Mouse (Mus musculus) kidney, postnatal 0 days (tissue): ENCODE data around the gene Adprm. TPM values are rescaled to one million over a fixed set of nuclear protein-coding genes. Genes with fewer than 3 reads are reported as not detected.
"Not testable (repeated sequence)": the region's sequence is repeated elsewhere in the genome, so short reads cannot be mapped to it uniquely, and the experiment has no call there.

Experiments used
- ATAC-seq: fragments of 200-750 bp; cut with Nextera tagmentation; replicated peaks from 2 replicates; pipeline ENCODE4 v1.8.0; 2017; ENCODE audit warnings: low read depth, moderate number of reproducible peaks, moderate TSS enrichment, moderate library complexity; ENCODE audit not compliant: low FRiP score
- DNase-seq: peaks from one replicate; pipeline ENCODE4 v3.0.0-alpha.2; 2016; ENCODE audit warnings: low spot score
- H3K27ac ChIP-seq: fragments of 300-500 bp; sonication (generic); 2 replicates; pipeline ENCODE4 v1.5.1; 2014; ENCODE audit warnings: mild to moderate bottlenecking
- H3K27me3 ChIP-seq: fragments of 300-500 bp; sonication (generic); 2 replicates; pipeline ENCODE4 v1.6.1; 2014; ENCODE audit warnings: low read length, mixed read lengths; ENCODE audit not compliant: insufficient read depth
- H3K36me3 ChIP-seq: fragments of 300-500 bp; sonication (generic); 2 replicates; pipeline ENCODE4 v1.6.1; 2014; ENCODE audit warnings: low read length, mixed read lengths; ENCODE audit not compliant: insufficient read depth
- H3K4me1 ChIP-seq: fragments of 300-500 bp; sonication (generic); replicated peaks from 2 replicates; pipeline ENCODE4 v1.6.1; 2014; ENCODE audit warnings: antibody characterized with exemption, low read length, mixed read lengths; ENCODE audit not compliant: insufficient read depth
- H3K4me2 ChIP-seq: fragments of 300-500 bp; sonication (generic); 2 replicates; pipeline ENCODE4 v1.6.1; 2014; ENCODE audit warnings: mild to moderate bottlenecking, low read length, moderate library complexity, mixed read lengths
- H3K4me3 ChIP-seq: fragments of 300-500 bp; sonication (generic); replicated peaks from 2 replicates; pipeline ENCODE4 v1.5.1; 2014; ENCODE audit warnings: low read depth, low read length
- H3K9ac ChIP-seq: fragments of 300-500 bp; sonication (generic); 2 replicates; pipeline ENCODE4 v1.6.1; 2014; ENCODE audit warnings: low read depth, low read length
- H3K9me3 ChIP-seq: fragments of 300-500 bp; sonication (generic); replicated peaks from 2 replicates; pipeline ENCODE4 v1.6.1; 2016; ENCODE audit warnings: low read length, inconsistent platforms, mixed read lengths
- CTCF ChIP-seq: IDR thresholded peaks from 2 replicates; pipeline ENCODE4 v1.5.1; 2016; ENCODE audit warnings: antibody characterized with exemption, low read depth, mild to moderate bottlenecking, moderate library complexity
- WGBS: fragments of 180-500 bp; shearing (Covaris S2); extraction: QIAGEN DNeasy Blood & Tissue Kit; methylation state at CpG from one replicate; pipeline ENCODE4 v1.1.7; 2014; 5-methylcytosine and 5-hydroxymethylcytosine counted together
- polyA plus RNA-seq: library from polyadenylated mRNA; unstranded; fragments of >200 nt; fragmentation: Nextera tagmentation; extraction: Ambion mirVana; gene quantifications from 2 replicates; pipeline ENCODE4 v1.2.1, GENCODE M21; 2015

Adprm gene
- polyA plus RNA-seq, 1 experiment from 2014 or later = 29.5 TPM

DNA sequence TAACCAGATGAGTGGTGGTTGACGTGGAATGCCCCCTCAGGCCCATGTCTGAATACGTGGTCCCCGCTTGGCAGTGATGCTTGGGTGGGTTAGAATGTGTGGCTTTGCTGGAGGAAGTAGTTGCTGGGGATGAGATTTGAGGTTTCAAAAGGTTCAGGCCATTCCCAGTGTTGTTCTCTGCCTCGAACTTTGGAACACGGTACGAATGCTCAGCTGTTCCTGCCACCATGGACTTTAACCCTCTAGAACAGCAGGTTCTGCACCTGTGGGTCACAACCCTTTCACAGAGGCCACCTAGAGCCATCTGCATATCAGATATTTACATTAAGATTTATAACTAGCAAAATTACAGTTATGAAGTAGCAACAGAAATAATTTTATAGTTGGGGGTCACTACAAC lies 16.2 kb downstream of the Adprm start:
- Histone ChIP-seq H3K9me3 (no peaks in the 10 kb centered on the region), H3K27me3 (no peaks in the 10 kb centered on the region), H3K9ac (no peak overlapping the region), H3K4me3 (no peak overlapping the region), H3K27ac (no peak overlapping the region), H3K4me2 (no peak overlapping the region), H3K36me3 (peaks cover 19% of the 10 kb centered on the region; the same call in 1 of the 2 replicates), H3K4me1 (no peaks in the 10 kb centered on the region)
- no peak for ATAC-seq
- DNase-seq = no peak
- WGBS = 85% methylated on average over 6 of the region's 6 CpGs
- no peak for TF ChIP-seq CTCF

DNA sequence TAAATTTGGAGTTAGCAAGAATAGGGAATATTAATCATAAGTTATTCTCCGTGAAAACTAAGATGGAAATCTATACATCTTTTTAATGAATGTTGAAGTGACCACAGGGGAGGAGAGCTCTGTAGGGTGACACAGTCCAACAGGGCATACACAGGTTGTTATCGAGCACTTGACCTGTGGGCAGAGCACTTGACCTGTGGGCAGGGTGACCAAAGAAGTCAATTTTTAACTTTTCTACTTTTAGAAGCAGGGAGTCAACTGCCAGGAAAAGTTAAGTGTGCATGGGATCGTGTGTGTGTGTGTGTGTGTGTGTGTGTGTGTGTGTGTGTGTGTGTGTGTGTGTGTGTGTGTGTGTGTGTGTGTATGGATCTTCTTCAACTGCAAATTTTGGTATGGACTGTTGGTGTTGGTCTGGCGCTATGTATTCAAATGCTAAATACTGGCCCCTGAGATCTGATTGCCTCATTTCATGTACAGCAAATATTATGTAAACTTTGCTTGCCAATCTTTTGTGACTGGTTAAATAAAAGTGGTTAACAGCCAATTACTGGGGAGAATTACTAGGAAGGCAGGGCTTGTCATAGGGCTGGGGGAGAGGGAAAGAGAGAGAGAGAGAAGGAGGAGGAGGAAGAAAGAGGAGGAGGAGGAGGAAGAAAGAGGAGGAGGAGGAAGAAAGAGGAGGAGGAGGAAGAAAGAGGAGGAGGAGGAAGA lies 17.5 kb downstream of the Adprm start:
- H3K36me3 ChIP-seq = peaks cover 6% of the 10 kb centered on the region; the same call in 1 of the 2 replicates
- no peak for TF ChIP-seq CTCF
- no peak overlapping the region for H3K27ac ChIP-seq
- WGBS = 70% methylated on average over 4 of the region's 4 CpGs
- H3K4me3 ChIP-seq = no peak overlapping the region
- ATAC-seq (no peak), DNase-seq (no peak)
- H3K4me1 ChIP-seq = no peaks in the 10 kb centered on the region
- no peak overlapping the region for H3K9ac ChIP-seq
- no peaks in the 10 kb centered on the region for H3K9me3 ChIP-seq
- H3K4me2 ChIP-seq = no peak overlapping the region
- H3K27me3 ChIP-seq = no peaks in the 10 kb centered on the region

DNA sequence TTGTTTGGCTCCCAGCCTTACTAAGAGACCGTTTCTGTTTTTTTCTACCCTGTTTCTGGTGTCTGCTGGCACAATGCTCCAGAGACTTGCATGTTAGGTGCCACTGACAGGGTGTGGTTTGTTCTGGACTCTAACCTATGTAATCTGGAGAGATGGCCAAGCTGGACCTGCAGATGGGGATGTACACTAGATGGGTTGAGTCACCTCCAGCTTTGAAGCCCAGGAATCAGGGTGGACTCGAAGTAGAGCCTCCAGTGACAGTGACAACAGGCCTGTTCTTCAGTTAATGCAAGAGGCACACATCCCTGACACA lies 20.8 kb downstream of the Adprm start:
- Histone ChIP-seq H3K4me3 (no peak overlapping the region), H3K4me1 (no peaks in the 10 kb centered on the region), H3K9me3 (no peaks in the 10 kb centered on the region), H3K27me3 (no peaks in the 10 kb centered on the region), H3K4me2 (no peak overlapping the region), H3K9ac (no peak overlapping the region), H3K36me3 (no peaks in the 10 kb centered on the region), H3K27ac (no peak overlapping the region)
- DNase-seq (no peak), ATAC-seq (no peak)
- no peak for TF ChIP-seq CTCF
- 62% methylated on average over 2 of the region's 2 CpGs for WGBS

DNA sequence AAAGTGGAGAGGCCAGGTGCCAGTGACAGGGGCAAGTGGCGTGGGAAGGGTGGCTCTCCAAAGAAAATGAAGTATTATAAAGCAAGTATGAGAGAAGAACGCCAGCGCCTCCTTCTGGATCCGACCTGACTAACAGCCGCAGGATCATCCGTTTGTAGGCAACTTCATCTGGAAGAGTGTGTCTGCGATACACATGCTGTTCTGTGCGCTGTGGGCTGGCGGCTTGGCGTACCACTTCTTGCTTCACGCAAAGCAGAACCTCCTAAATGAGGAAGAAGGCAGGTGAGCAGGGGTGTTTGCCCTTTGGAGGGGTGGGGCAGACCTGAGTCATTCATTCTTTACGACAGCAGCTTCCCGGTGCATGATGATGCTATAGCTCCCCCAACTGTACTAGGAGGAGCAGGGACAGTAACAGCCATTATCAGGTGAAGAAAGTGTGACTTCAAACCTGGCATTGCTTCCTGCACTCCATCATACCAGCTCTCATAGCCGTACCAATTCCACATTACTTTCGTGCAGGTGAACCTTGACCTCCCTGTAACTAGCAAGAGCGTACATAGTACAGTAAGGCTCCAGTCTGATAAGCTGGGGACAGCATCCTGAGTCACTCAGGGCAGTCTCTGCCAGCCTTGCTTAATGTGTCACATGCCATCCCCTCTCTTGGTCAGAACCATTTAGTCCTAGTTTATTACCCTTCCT lies 21.3 kb downstream of the Adprm start:
- H3K27me3 ChIP-seq = no peaks in the 10 kb centered on the region
- no peak overlapping the region for H3K4me3 ChIP-seq
- H3K9ac ChIP-seq = no peak overlapping the region
- TF ChIP-seq CTCF = peak; percentile 4; the same call in 1 of the 2 replicates
- no peaks in the 10 kb centered on the region for H3K36me3 ChIP-seq
- no peaks in the 10 kb centered on the region for H3K4me1 ChIP-seq
- H3K4me2 ChIP-seq = no peak overlapping the region
- WGBS = 57% methylated on average over 16 of the region's 16 CpGs
- DNase-seq (no peak), ATAC-seq (0 out of 2 replicates have a peak, but pooled peaks have one; percentile 40)
- no peaks in the 10 kb centered on the region for H3K9me3 ChIP-seq
- no peak overlapping the region for H3K27ac ChIP-seq

DNA sequence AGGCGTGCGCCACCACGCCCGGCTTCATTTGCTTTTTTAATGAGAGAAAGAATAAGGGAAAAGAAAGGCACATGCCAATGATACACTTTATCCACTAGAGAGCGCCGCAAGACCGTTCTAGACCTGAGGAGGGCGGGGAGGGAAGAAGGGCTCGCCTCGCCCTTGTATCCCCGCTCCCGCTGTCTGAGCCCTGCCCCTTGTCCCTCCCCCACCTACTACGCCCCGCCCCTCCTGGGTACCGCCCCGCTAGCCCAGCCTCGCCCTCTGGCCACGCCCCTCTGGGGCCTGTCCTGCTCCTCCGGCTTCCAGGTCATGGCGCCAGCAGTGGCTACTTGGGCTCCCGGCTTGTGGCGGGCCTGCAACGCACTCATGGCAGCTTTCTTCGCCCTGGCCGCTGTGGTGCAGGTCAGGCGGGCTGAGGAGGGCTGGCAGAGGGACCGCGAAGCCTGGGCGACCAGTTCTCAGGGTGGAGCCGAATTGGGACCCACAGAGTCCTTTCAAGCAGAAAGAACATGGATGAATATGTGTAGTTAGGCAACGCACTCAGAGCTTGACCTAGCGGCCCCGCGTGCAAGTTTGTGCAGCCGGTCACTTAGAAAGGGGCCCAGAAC lies 27.4 kb downstream of the Adprm start, which contains the start of gene Tmem220:
Gene Tmem220 (plus strand): TSS at position 288 of the 611 bp plus-strand sequence.
- peak within 1 kb of the TSS; percentile 67 for H3K9ac ChIP-seq
- H3K4me3 ChIP-seq = peak within 1 kb of the TSS; percentile 51
- peak within 1 kb of the TSS; percentile 31; the same call in 1 of the 2 replicates for H3K27ac ChIP-seq
- 0 out of 2 replicates have a peak, but pooled peaks cover 3% of the 10 kb centered on the region for H3K4me1 ChIP-seq
- peak; percentile 80 for TF ChIP-seq CTCF
- 1% methylated on average over 35 of the region's 35 CpGs for WGBS
- H3K27me3 ChIP-seq = no peaks in the 10 kb centered on the region
- DNase-seq (peak; percentile 99), ATAC-seq (peak; percentile 99)
- no peaks in the 10 kb centered on the region for H3K9me3 ChIP-seq
- no peaks in the 10 kb centered on the region for H3K36me3 ChIP-seq
- peak within 1 kb of the TSS; percentile 77 for H3K4me2 ChIP-seq

DNA sequence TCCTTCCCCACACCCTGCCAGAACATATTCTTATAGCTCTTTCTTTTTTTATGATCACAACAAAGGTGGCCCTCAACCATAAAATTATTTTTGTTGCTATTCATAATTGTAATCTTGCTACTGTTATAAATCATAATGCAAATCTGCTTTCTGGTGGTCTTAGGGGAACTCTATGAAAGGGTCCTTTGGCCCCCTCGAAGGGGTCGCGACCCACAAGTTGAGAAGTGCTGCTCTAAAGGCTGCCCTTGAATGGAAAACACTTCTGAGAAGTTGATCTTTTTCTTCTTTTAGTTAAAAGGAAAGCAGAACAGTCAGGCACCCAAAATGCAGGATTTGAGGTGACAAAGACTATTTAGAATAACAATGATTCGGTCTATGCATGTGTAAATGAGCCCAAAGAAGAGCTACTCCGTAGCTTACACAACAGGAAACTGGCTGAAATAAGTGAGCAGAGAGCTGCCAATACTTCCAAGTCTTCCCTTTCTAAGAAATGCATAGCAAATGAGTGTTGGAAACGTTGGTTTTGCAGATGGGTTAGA lies 28.5 kb downstream of the Adprm start:
- ATAC-seq (no peak), DNase-seq (no peak)
- H3K4me2 ChIP-seq = peak overlapping the region; percentile 45; the same call in 1 of the 2 replicates
- H3K36me3 ChIP-seq = no peaks in the 10 kb centered on the region
- no peak overlapping the region for H3K4me3 ChIP-seq
- no peaks in the 10 kb centered on the region for H3K27me3 ChIP-seq
- 0 out of 2 replicates have a peak, but pooled peaks cover 3% of the 10 kb centered on the region for H3K4me1 ChIP-seq
- WGBS = 44% methylated on average over 6 of the region's 6 CpGs
- no peak for TF ChIP-seq CTCF
- no peaks in the 10 kb centered on the region for H3K9me3 ChIP-seq
- H3K9ac ChIP-seq = no peak overlapping the region
- H3K27ac ChIP-seq = no peak overlapping the region

DNA sequence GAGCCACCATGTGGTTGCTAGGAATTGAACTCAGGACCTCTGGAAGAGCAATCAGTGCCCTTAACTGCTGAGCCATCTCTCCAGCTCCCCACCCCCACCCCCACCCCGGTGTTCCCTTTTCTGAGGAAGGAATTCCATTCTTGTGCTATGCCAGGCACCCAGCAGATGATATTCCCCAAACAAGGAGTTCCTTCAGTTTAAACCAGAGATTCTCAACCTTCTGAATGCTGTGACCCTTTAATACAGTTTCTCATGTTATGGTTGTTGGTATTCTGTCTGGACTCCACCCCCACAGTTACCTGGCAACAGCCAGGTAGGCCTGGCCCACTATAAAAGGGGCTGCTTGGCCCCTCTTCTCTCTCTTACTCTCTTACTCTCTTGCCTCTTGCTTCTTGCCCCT lies 29.2 kb downstream of the Adprm start:
- WGBS = 71% methylated on average over 1 of the region's 1 CpGs
- H3K9ac ChIP-seq, H3K9me3 ChIP-seq, DNase-seq, H3K4me3 ChIP-seq, H3K27me3 ChIP-seq, ATAC-seq, H3K27ac ChIP-seq, H3K36me3 ChIP-seq, H3K4me1 ChIP-seq, H3K4me2 ChIP-seq: not testable (repeated sequence)
